Mouse (Mus musculus) spleen, adult 2 months (tissue): Measurements from ENCODE around the gene Abhd12b. TPM values are rescaled to one million over a fixed set of nuclear protein-coding genes. Genes with fewer than 3 reads are reported as not detected.
A peak's percentile ranks its signal among the peaks of the same experiment; 100 is the strongest.

Source experiments
- DNase-seq, 2 experiments: peaks; one replicate each; pipeline versions ENCODE4 v3.0.0 to v3.0.0-alpha.2; 2012 to 2021; ENCODE audit warnings: low spot score in 2 of 2, low read depth in 1 of 2
- H3K27ac ChIP-seq: fragments of 200-500 bp; 2 replicates; pipeline ENCODE4 v1.5.1; 2012; ENCODE audit warnings: low read length, inconsistent platforms; ENCODE audit not compliant: insufficient read depth
- H3K27me3 ChIP-seq: fragments of 200-500 bp; 2 replicates; pipeline ENCODE4 v1.6.1; 2012; ENCODE audit warnings: mild to moderate bottlenecking, moderate library complexity, low read length, inconsistent platforms; ENCODE audit not compliant: control insufficient read depth, insufficient read depth
- H3K36me3 ChIP-seq: fragments of 200-500 bp; 2 replicates; pipeline ENCODE4 v1.6.1; 2012; ENCODE audit warnings: mild to moderate bottlenecking, low read length, inconsistent platforms; ENCODE audit not compliant: control insufficient read depth, insufficient read depth
- H3K4me1 ChIP-seq: fragments of 200-500 bp; 2 replicates; pipeline ENCODE4 v1.6.1; 2011; ENCODE audit warnings: inconsistent platforms; ENCODE audit not compliant: control insufficient read depth, insufficient read depth, insufficient read length
- H3K4me3 ChIP-seq: fragments of 200-500 bp; 2 replicates; pipeline ENCODE4 v1.5.1; 2011; ENCODE audit warnings: mild to moderate bottlenecking, inconsistent platforms; ENCODE audit not compliant: insufficient read depth, insufficient read length; ENCODE audit errors: extremely low read depth
- CTCF ChIP-seq: fragments of 200-500 bp; IDR thresholded peaks from 2 replicates; pipeline ENCODE4 v1.5.1; 2011; ENCODE audit warnings: mild to moderate bottlenecking, inconsistent platforms; ENCODE audit not compliant: insufficient read depth, insufficient read length, insufficient replicate concordance; ENCODE audit errors: extremely low read depth
- POLR2A ChIP-seq: fragments of 200-500 bp; IDR thresholded peaks from 2 replicates; pipeline ENCODE4 v1.6.1; 2011; ENCODE audit warnings: low read depth, low read length, inconsistent platforms
- WGBS: fragments of 180-500 bp; shearing (Covaris S2); methylation state at CpG from one replicate; pipeline ENCODE4 v1.1.7; 2018; 5-methylcytosine and 5-hydroxymethylcytosine counted together
- polyA plus RNA-seq: library from polyadenylated mRNA; depleted of rRNA; stranded (reverse); fragments of >200 nt; gene quantifications from 2 replicates; pipeline ENCODE4 v1.2.3, GENCODE M21; 2012

Abhd12b gene
- polyA plus RNA-seq, 1 experiment = not detected

GRCm38 (mm10) chr12:70110375-70111116 lies 43.4 kb upstream of the Abhd12b start:
- Histone ChIP-seq H3K27me3 (no peaks in the 10 kb centered on the region), H3K4me3 (peak overlapping the region; percentile 80), H3K4me1 (peaks cover 18% of the 10 kb centered on the region; the same call in 1 of the 2 replicates), H3K36me3 (no peaks in the 10 kb centered on the region), H3K27ac (no peak overlapping the region)
- WGBS = 13% methylated on average over 23 of the region's 23 CpGs
- TF ChIP-seq POLR2A = no peak
- no peak for TF ChIP-seq CTCF
- DNase-seq = no peak

DNA sequence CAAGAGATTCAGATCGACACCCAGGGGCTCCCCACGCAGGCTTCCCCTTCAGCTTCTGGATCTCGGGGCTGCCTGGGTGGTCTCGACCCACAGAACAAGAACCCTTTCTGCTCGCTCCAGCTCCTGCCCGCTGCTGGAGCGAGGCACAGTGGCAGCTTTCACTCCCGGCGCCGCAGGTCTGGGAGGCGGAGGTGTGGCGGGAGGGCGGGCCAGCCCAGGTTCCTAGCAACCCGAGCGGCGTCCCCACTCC lies 42.9 kb upstream of the Abhd12b start:
- Histone ChIP-seq H3K27ac (no peak overlapping the region), H3K4me1 (peaks cover 16% of the 10 kb centered on the region; the same call in 1 of the 2 replicates), H3K27me3 (no peaks in the 10 kb centered on the region), H3K36me3 (no peaks in the 10 kb centered on the region), H3K4me3 (peak overlapping the region; percentile 80)
- DNase-seq = peak in 1 of 2 experiments; percentile 15
- WGBS = under 1% methylated on average over 16 of the region's 16 CpGs
- no peak for TF ChIP-seq POLR2A
- TF ChIP-seq CTCF = no peak

GRCm38 (mm10) chr12:70111367-70112089 lies 42.4 kb upstream of the Abhd12b start:
- H3K36me3 ChIP-seq = no peaks in the 10 kb centered on the region
- H3K27ac ChIP-seq = peak overlapping the region; percentile 85
- TF ChIP-seq POLR2A (peak; percentile 48), CTCF (no peak)
- DNase-seq = peak in 1 of 2 experiments; percentile 70
- H3K4me3 ChIP-seq = peak overlapping the region; percentile 80
- H3K27me3 ChIP-seq = no peaks in the 10 kb centered on the region
- WGBS = under 1% methylated on average over 99 of the region's 101 CpGs
- peaks cover 13% of the 10 kb centered on the region; the same call in 1 of the 2 replicates for H3K4me1 ChIP-seq

- no peak overlapping the region for H3K27ac ChIP-seq
- 7% methylated on average over 16 of the region's 16 CpGs for WGBS
These were observed 41.9 kb upstream of the Abhd12b start for GRCm38 (mm10) chr12:70112090-70112383.

DNA sequence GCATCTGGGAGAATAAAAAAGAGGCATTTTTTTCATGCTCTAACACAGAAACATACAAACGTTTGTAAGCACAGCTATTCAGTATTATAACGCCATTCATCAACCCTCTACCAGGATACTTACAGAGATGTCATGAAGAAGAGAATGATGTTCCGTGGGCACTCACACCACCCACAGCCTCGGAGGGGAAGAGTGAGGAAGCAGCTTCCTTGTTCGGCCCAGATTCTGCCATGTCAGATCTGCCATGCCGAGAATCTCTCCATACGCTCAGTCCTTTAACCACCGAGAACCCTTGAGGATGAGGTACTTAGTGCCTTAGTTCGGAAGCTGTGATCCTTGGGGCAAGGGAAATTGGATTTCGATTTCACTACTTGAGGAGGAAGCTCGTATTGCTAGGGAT lies 40.6 kb upstream of the Abhd12b start, which contains the start of gene Nin:
Nin (minus strand) TSS at position 367 of the 400 bp plus-strand sequence.
- Histone ChIP-seq H3K27me3 (no peaks in the 10 kb centered on the region), H3K4me3 (no peak within 1 kb of the TSS), H3K27ac (no peak within 1 kb of the TSS), H3K4me1 (peaks cover 9% of the 10 kb centered on the region; the same call in 1 of the 2 replicates), H3K36me3 (no peaks in the 10 kb centered on the region)
- no peak for DNase-seq
- WGBS = 90% methylated on average over 11 of the region's 11 CpGs
- TF ChIP-seq CTCF (no peak), POLR2A (no peak)

More at GRCm38 (mm10) chr12:70112090-70112383, 41.9 kb upstream of the Abhd12b start:
- TF ChIP-seq CTCF = no peak
- no peak for TF ChIP-seq POLR2A
- Histone ChIP-seq H3K4me3 (peak overlapping the region; percentile 80), H3K27me3 (no peaks in the 10 kb centered on the region), H3K4me1 (peaks cover 12% of the 10 kb centered on the region; the same call in 1 of the 2 replicates), H3K36me3 (no peaks in the 10 kb centered on the region)
- no peak for DNase-seq

DNA sequence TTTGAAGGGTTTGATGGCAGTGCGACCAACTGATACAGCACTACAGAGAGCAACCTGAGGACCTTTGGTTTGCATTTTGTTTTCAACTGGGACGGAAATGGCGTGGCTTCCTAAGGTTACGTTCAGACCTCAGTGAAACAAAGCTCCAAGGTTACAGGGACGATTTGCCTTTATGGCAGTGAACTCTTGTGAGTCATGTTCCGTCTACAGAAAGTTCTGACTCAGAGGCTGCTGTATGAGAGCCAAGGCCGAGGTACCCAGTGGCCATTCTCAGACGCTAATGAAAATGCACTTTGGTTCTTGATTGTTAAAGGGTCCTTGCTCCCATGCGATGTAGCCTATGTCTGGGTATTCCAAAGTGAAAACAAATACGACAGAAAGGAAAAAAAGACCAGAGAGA lies 36.8 kb upstream of the Abhd12b start:
- no peaks in the 10 kb centered on the region for H3K27me3 ChIP-seq
- H3K36me3 ChIP-seq = no peaks in the 10 kb centered on the region
- DNase-seq = no peak
- no peak overlapping the region for H3K27ac ChIP-seq
- H3K4me3 ChIP-seq = no peak overlapping the region
- 87% methylated on average over 10 of the region's 10 CpGs for WGBS
- TF ChIP-seq CTCF (no peak), POLR2A (no peak)
- H3K4me1 ChIP-seq = no peaks in the 10 kb centered on the region

DNA sequence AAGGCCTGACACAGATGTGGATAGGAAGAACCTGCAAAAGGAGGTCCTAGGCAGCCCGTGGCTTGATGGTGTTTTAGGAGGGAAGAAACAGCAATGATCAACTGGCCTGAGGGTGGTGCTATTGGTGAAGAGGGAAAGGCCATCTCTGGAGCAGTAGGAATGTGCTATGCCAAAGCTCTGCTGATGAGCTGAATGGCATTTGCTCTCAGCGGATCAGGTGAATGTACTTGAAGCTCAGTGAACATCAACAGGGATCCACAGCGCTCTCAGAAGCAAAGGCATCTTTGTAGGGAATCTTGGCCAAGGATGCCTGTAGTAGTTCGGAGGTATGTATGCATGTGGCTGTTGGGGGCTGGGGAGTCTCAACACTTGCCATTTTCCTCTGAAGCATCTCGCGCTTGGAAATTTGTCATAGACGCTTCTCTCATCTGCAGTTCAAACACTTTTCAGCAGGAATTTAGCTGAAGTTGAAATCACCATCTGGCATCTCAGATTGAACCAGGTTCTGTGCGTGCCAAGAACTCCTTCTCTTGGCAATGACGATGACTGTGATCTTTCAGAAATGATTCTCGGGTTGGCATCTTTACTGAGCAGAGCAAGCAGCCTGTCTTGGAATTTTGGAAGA lies 35.1 kb upstream of the Abhd12b start:
- Histone ChIP-seq H3K27ac (no peak overlapping the region), H3K36me3 (no peaks in the 10 kb centered on the region), H3K27me3 (no peaks in the 10 kb centered on the region), H3K4me1 (no peaks in the 10 kb centered on the region), H3K4me3 (no peak overlapping the region)
- TF ChIP-seq POLR2A (no peak), CTCF (no peak)
- WGBS = 91% methylated on average over 10 of the region's 10 CpGs
- no peak for DNase-seq
